Mouse (Mus musculus): ENCODE measurements around the gene Pbrm1.
A peak's percentile ranks its signal among the peaks of the same experiment; 100 is the strongest.

Gene Pbrm1

GRCm38 (mm10) chr14:31079313-31080028, 60.5 kb downstream of the Pbrm1 start:
- no peak for DNase-seq (ENCODE audit: low read depth)

GRCm38 (mm10) chr14:31081147-31081546, 62.2 kb downstream of the Pbrm1 start:
- no peak for DNase-seq (ENCODE audit: low read depth)

GRCm38 (mm10) chr14:31087433-31087832, 68.5 kb downstream of the Pbrm1 start:
- DNase-seq (ENCODE audit: low read depth), result no peak

GRCm38 (mm10) chr14:31088515-31088914, 69.6 kb downstream of the Pbrm1 start:
- no peak for DNase-seq (ENCODE audit: low read depth)

- no peak for DNase-seq (ENCODE audit: low read depth)
These were observed 71.0 kb downstream of the Pbrm1 start for GRCm38 (mm10) chr14:31089918-31090317.

GRCm38 (mm10) chr14:31105156-31105555, 86.2 kb downstream of the Pbrm1 start:
- no peak for DNase-seq (ENCODE audit: low read depth)

GRCm38 (mm10) chr14:31110613-31111012, 91.7 kb downstream of the Pbrm1 start:
- no peak for DNase-seq (ENCODE audit: low read depth)

- no peak for DNase-seq (ENCODE audit: low read depth)
These were observed 93.2 kb downstream of the Pbrm1 start for GRCm38 (mm10) chr14:31112187-31112586.

- DNase-seq (ENCODE audit: low read depth), result no peak
These were observed 95.1 kb downstream of the Pbrm1 start for GRCm38 (mm10) chr14:31114011-31114410.

- no peak for DNase-seq (ENCODE audit: low read depth)
These were observed 96.6 kb downstream of the Pbrm1 start for GRCm38 (mm10) chr14:31115522-31115921.

- no peak for DNase-seq (ENCODE audit: low read depth)
These were observed 106.5 kb downstream of the Pbrm1 start for GRCm38 (mm10) chr14:31125106-31126075.

GRCm38 (mm10) chr14:31126826-31127225, 107.9 kb downstream of the Pbrm1 start:
- no peak for DNase-seq (ENCODE audit: low read depth)

- DNase-seq (ENCODE audit: low read depth), result peak; percentile 43
These were observed 109.3 kb downstream of the Pbrm1 start for GRCm38 (mm10) chr14:31128101-31128825.

- peak; percentile 99 for DNase-seq (ENCODE audit: low read depth)
These were observed 109.9 kb downstream of the Pbrm1 start, which contains the start of gene Smim4 for GRCm38 (mm10) chr14:31128826-31129219. Gene Smim4 (minus strand): TSS chr14:31128956.

GRCm38 (mm10) chr14:31129326-31130235, 110.6 kb downstream of the Pbrm1 start:
- no peak for DNase-seq (ENCODE audit: low read depth)

- peak; percentile 79 for DNase-seq (ENCODE audit: low read depth)
These were observed 111.6 kb downstream of the Pbrm1 start, which contains the start of gene Nt5dc2 for GRCm38 (mm10) chr14:31130236-31131220. Gene Nt5dc2 (plus strand): TSS chr14:31131053.

- DNase-seq (ENCODE audit: low read depth), result no peak
These were observed 112.4 kb downstream of the Pbrm1 start for GRCm38 (mm10) chr14:31131272-31131821.

GRCm38 (mm10) chr14:31132031-31132430, 113.1 kb downstream of the Pbrm1 start:
- DNase-seq (ENCODE audit: low read depth), result no peak

- no peak for DNase-seq (ENCODE audit: low read depth)
These were observed 113.6 kb downstream of the Pbrm1 start for GRCm38 (mm10) chr14:31132491-31132975.
